Mouse (Mus musculus) embryonic facial prominence, embryonic 11.5 days (tissue): ENCODE measurements around the gene Kremen1. TPM values are rescaled to one million over a fixed set of nuclear protein-coding genes. Genes with fewer than 3 reads are reported as not detected.

Source experiments
- ATAC-seq: fragments of 200-750 bp; cut with Nextera tagmentation; replicated peaks from 2 replicates; pipeline ENCODE4 v1.8.0; 2017; ENCODE audit warnings: low read depth; ENCODE audit not compliant: insufficient number of reproducible peaks, low FRiP score, low TSS enrichment
- DNase-seq: peaks from one replicate; pipeline ENCODE4 v3.0.0-alpha.2; 2015; ENCODE audit warnings: low spot score
- H3K27ac ChIP-seq: fragments of 300-500 bp; sonication (generic); replicated peaks from 2 replicates; pipeline ENCODE4 v1.5.1; 2014; ENCODE audit warnings: mild to moderate bottlenecking, low read depth, low read length, control low read depth
- H3K27me3 ChIP-seq: fragments of 300-500 bp; sonication (generic); 2 replicates; pipeline ENCODE4 v1.6.1; 2014; ENCODE audit warnings: mild to moderate bottlenecking, low read length, moderate library complexity, mixed read lengths; ENCODE audit not compliant: control insufficient read depth, insufficient read depth
- H3K36me3 ChIP-seq: fragments of 300-500 bp; sonication (generic); replicated peaks from 2 replicates; pipeline ENCODE4 v1.6.1; 2014; ENCODE audit warnings: low read depth, mild to moderate bottlenecking, low read length, moderate library complexity, mixed read lengths; ENCODE audit not compliant: control insufficient read depth, insufficient read depth
- H3K4me1 ChIP-seq: fragments of 300-500 bp; sonication (generic); 2 replicates; pipeline ENCODE4 v1.6.1; 2014; ENCODE audit warnings: low read length, mixed read lengths; ENCODE audit not compliant: control insufficient read depth, insufficient read depth
- H3K4me2 ChIP-seq: fragments of 300-500 bp; sonication (generic); 2 replicates; pipeline ENCODE4 v1.6.1; 2014; ENCODE audit warnings: low read depth, mild to moderate bottlenecking, control low read depth, low read length, moderate library complexity
- H3K4me3 ChIP-seq: fragments of 300-500 bp; sonication (generic); 2 replicates; pipeline ENCODE4 v1.5.1; 2014; ENCODE audit warnings: low read depth, low read length, control low read depth
- H3K9ac ChIP-seq: fragments of 300-500 bp; sonication (generic); replicated peaks from 2 replicates; pipeline ENCODE4 v1.6.1; 2014; ENCODE audit warnings: mild to moderate bottlenecking, control low read depth, low read length
- H3K9me3 ChIP-seq: fragments of 300-500 bp; sonication (generic); replicated peaks from 2 replicates; pipeline ENCODE4 v1.6.1; 2016; ENCODE audit warnings: mild to moderate bottlenecking, low read length, inconsistent platforms, mixed read lengths; ENCODE audit not compliant: control insufficient read depth
- WGBS: fragments of 180-500 bp; shearing (Covaris S2); extraction: QIAGEN DNeasy Blood & Tissue Kit; methylation state at CpG from one replicate; pipeline ENCODE4 v1.1.7; 2014; 5-methylcytosine and 5-hydroxymethylcytosine counted together
- polyA plus RNA-seq: library from polyadenylated mRNA; unstranded; fragments of >200 nt; fragmentation: Nextera tagmentation; extraction: Ambion mirVana; gene quantifications from 2 replicates; pipeline ENCODE4 v1.2.1, GENCODE M21; 2014

Gene Kremen1
- polyA plus RNA-seq, 1 experiment from 2014 or later = 7.1 TPM

DNA sequence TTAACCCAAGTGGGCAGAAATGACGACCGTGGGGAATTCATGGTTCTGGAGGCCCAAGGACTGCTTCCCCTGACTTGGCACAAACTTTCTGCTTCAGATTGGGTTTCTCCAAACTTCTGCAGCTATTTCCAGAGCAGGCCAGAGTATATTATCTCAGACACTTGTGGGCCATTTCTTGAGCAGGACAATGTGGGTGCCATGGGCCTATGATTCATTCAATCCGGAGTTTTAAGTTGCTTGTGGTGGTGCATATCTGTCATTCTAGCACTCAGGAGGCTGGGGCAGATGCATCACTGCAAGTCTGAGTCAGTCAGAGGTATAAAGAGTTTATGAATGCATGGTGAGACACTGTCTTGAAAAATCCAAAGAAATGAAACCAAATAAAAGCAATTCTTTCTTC lies 33.4 kb upstream of the Kremen1 start:
- H3K36me3 ChIP-seq = no peaks in the 10 kb centered on the region
- no peak overlapping the region for H3K4me2 ChIP-seq
- 83% methylated on average over 3 of the region's 3 CpGs for WGBS
- ATAC-seq (no peak), DNase-seq (no peak)
- H3K9me3 ChIP-seq = no peaks in the 10 kb centered on the region
- no peak overlapping the region for H3K9ac ChIP-seq
- peaks cover 2% of the 10 kb centered on the region; the same call in 1 of the 2 replicates for H3K4me1 ChIP-seq
- H3K27me3 ChIP-seq = no peaks in the 10 kb centered on the region
- H3K4me3 ChIP-seq = no peak overlapping the region
- no peak overlapping the region for H3K27ac ChIP-seq

DNA sequence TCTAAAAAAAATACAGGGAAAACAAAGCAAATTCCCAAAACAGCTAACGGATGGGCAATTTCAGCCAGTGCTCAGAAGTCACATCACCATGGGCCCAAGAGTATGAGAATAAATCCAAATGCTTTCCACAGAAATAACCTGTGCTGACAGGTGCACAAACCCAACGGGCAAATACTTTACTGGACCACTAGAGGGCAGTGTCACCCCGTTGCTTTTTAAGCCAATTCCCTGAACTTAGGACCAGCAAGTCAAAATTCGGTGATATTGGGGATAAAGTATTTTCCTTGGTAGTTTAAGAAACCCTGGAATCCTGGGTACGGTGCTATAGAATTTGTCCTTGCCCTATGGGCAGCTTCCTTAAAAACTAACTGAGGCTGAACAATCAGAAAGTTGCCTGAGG lies 29.3 kb upstream of the Kremen1 start:
- Histone ChIP-seq H3K4me3 (no peak overlapping the region), H3K9me3 (no peaks in the 10 kb centered on the region), H3K9ac (no peak overlapping the region), H3K27ac (no peak overlapping the region), H3K4me1 (no peaks in the 10 kb centered on the region), H3K36me3 (no peaks in the 10 kb centered on the region; the same call in 1 of the 2 replicates), H3K4me2 (no peak overlapping the region), H3K27me3 (no peaks in the 10 kb centered on the region)
- WGBS = 16% methylated on average over 5 of the region's 5 CpGs
- DNase-seq (peak; percentile 83), ATAC-seq (no peak)

DNA sequence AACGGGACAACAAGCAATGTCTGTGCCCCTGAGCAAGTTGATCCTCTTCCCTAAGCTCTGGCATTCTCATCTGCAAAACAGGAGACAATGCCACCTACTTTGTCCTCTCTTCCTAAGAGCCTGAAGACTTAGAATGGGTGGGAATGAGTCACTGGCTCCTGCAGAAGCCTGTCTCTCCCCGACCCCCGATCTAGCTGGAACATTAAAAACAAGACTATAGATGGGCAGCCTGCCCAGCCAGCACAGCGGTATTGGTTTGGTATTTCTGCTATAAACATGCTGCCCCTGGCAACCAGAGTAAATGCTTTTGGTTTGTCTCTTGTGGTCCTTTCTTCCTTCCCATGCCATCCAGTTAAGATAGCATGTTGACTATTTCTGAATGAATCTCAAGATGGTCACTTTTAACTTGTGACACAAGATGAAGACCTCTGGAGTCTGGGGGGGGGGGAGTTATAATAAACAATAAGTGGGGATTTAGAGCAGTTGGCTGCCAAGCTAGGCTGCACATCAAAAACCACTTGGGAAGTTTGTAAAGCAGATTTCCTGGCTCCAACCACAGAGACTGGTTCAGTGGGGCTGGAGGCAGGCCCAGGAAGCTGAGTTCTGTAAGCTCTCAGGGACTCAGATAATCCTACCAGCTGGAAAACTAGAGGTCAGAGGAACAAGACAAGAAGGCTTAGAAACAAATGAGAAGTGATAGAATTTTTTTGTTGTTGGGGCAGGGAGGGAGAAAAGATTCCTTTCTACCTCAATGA lies 28.6 kb upstream of the Kremen1 start:
- no peak overlapping the region for H3K9ac ChIP-seq
- no peak overlapping the region for H3K27ac ChIP-seq
- DNase-seq (no peak), ATAC-seq (no peak)
- no peaks in the 10 kb centered on the region for H3K4me1 ChIP-seq
- no peak overlapping the region for H3K4me3 ChIP-seq
- 89% methylated on average over 4 of the region's 4 CpGs for WGBS
- H3K4me2 ChIP-seq = no peak overlapping the region
- H3K36me3 ChIP-seq = no peaks in the 10 kb centered on the region; the same call in 1 of the 2 replicates
- H3K27me3 ChIP-seq = no peaks in the 10 kb centered on the region
- no peaks in the 10 kb centered on the region for H3K9me3 ChIP-seq

DNA sequence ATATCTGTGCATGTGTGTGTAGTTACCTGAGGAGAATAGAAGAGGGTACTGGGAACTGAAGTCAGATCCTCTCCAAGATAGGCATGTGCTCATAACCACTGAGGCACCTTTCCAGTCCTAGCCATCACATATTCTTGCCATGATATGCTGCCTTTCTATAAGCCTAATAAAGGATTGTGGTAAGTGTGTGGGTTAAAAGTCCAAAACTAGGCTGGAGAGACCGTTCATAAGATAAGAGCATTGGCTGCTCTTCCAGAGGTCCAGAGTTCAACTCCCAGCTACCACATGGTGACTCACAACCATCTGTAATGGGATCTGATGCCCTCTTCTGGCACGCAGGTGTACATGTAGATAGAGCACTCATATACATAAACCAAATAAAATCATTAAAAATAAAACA lies 22.6 kb upstream of the Kremen1 start:
- no peak for DNase-seq
- no peak overlapping the region for H3K9ac ChIP-seq
- H3K36me3 ChIP-seq = peaks cover 8% of the 10 kb centered on the region
- no peak overlapping the region for H3K27ac ChIP-seq
- H3K4me3 ChIP-seq = no peak overlapping the region
- H3K4me2 ChIP-seq = no peak overlapping the region
- no peaks in the 10 kb centered on the region for H3K9me3 ChIP-seq
- no peaks in the 10 kb centered on the region for H3K4me1 ChIP-seq
- no peaks in the 10 kb centered on the region for H3K27me3 ChIP-seq
- ATAC-seq = no peak
- WGBS = 89% methylated on average over 2 of the region's 2 CpGs

DNA sequence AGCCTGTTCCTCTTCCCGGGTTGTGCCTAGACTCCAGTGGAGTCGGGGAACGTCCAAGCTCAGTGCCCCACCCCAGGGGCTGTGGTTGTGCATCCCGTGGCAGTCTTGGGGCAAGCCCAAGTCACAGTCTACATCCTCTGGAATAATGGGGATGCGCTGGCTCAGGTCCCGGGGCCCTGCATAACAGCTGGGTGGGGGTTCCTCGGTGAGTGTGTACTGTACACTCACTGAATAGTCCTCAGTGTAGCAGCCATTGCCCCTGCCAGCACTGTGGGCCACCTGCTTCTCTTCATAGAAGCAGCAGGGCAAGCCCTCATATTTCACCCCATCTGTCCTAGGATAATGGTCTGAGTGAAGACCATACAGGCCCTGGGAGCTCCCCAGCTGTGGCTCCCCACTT lies 19.6 kb upstream of the Kremen1 start:
- WGBS = 94% methylated on average over 7 of the region's 7 CpGs
- Histone ChIP-seq H3K9me3 (no peaks in the 10 kb centered on the region), H3K27ac (no peak overlapping the region), H3K9ac (no peak overlapping the region), H3K4me2 (no peak overlapping the region), H3K36me3 (peaks cover 8% of the 10 kb centered on the region), H3K4me3 (no peak overlapping the region), H3K4me1 (no peaks in the 10 kb centered on the region), H3K27me3 (no peaks in the 10 kb centered on the region)
- DNase-seq (no peak), ATAC-seq (no peak)

DNA sequence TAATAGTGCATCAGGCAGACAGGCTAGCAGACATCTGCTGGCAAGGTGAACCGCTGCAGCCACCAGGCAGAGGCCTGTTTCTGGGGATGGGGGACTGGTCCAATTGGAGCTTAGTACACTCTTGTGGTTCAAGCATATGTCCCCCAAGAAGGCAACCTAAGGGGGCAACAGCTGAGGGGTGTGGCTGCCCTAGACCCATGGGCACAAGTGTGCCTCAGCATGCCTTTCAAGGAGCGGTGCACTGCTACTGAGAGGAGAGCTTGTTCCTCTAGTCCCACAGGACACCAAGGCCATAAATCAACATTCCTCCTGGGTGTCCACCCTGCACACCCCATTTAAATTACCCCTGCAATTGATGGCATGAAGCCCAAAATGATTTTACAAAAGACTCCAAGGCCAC lies 17.1 kb upstream of the Kremen1 start:
- H3K27me3 ChIP-seq = no peaks in the 10 kb centered on the region
- 90% methylated on average over 2 of the region's 2 CpGs for WGBS
- ATAC-seq = no peak
- no peak overlapping the region for H3K27ac ChIP-seq
- H3K9me3 ChIP-seq = no peaks in the 10 kb centered on the region
- no peak overlapping the region for H3K4me2 ChIP-seq
- H3K36me3 ChIP-seq = peaks cover 8% of the 10 kb centered on the region
- H3K4me1 ChIP-seq = no peaks in the 10 kb centered on the region
- DNase-seq = no peak
- H3K4me3 ChIP-seq = no peak overlapping the region
- no peak overlapping the region for H3K9ac ChIP-seq

DNA sequence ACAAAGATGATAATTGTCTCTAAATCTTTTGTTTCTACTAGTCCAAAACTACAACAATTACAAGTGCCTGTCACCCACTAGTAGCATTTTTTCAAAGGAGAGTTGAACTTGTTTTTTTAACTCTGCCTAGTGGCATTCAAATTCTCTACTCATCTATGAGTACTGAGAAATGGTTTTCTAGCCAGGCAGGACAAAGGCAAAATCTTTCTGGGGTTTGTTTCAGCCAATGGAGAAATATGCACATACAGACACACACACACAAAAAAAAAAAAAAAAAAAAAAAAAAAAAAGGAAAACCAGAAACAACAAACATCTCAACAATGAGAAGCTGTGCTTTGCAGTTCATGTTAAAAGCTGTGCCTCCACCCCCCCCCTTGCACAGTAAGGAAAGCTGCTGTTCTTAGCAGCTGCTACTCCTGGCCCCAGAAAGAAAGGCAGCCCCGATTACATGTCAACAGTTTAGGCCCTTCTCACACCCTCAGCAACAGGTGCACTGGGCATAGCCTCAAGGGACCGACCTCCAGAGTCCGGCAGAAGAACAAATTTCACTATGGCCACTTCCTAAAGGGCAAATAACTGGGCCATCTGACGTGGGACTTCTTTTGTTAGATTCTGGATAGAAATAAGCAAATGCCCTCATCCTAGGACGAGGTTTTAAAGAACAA lies 16.1 kb upstream of the Kremen1 start:
- WGBS = 69% methylated on average over 5 of the region's 5 CpGs
- no peak overlapping the region for H3K9ac ChIP-seq
- H3K4me2 ChIP-seq = no peak overlapping the region
- H3K27me3 ChIP-seq = no peaks in the 10 kb centered on the region
- no peaks in the 10 kb centered on the region for H3K9me3 ChIP-seq
- H3K36me3 ChIP-seq = peaks cover 5% of the 10 kb centered on the region; the same call in 1 of the 2 replicates
- H3K27ac ChIP-seq = no peak overlapping the region
- ATAC-seq (no peak), DNase-seq (no peak)
- H3K4me3 ChIP-seq = no peak overlapping the region
- no peaks in the 10 kb centered on the region for H3K4me1 ChIP-seq

DNA sequence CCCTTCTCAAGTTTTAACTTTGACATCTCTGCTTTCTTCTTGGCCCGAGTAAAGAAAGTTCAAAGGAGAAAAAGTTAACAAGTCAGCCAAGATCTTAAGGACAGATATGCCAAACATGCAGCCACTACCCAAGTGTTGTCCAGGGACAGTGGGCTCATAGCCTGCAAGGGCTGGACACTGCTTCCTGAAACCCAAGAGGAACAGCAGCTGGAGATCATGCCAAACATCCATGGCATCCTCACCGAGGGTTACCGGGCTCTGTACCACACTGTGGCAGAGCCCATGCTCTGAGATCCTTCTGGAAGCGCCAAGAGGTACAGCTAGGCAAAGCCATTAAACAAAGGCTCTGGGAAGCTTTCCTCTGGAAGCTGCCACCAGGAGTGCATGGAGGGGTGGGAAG lies 13.9 kb upstream of the Kremen1 start:
- 77% methylated on average over 4 of the region's 4 CpGs for WGBS
- H3K4me3 ChIP-seq = no peak overlapping the region
- H3K4me1 ChIP-seq = no peaks in the 10 kb centered on the region
- no peaks in the 10 kb centered on the region for H3K27me3 ChIP-seq
- DNase-seq (no peak), ATAC-seq (no peak)
- H3K9ac ChIP-seq = no peak overlapping the region
- no peak overlapping the region for H3K27ac ChIP-seq
- no peak overlapping the region for H3K4me2 ChIP-seq
- H3K9me3 ChIP-seq = no peaks in the 10 kb centered on the region
- no peaks in the 10 kb centered on the region for H3K36me3 ChIP-seq
